Comparison of ENCODE assay signal across 12 mouse cellular contexts in the genomic region with DNA sequence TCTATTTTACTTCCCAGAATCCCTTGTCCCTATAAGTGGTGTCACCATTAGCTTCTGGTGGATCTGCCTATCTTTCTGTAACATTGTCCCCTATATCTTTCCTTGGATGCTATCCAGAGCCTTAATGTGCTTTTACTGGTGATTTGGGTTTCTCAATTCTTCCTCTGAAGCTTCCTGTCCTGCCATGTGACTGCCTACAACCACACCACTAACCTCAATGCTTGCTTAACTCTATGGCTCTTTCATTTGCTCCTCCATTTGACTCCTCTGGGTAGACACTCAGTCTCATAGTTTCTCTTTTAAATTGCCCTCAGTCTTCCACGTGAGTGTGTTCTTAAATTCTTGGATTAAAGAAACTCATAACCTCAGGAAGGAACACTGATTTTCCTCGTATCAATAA.
"Had no signal": no experiment of that assay in that cellular context is flagged by ENCODE, and none has a peak within 500 bp of the region (broad histone marks: within the 10 kb centered on the region; RNA-seq: fewer than 3 reads in every experiment).

No protein-coding gene starts in this region.

- H3K9ac ChIP-seq: intestine, embryonic 15.5 days; kidney, embryonic 15.5 days; limb, embryonic 15.5 days; liver, embryonic 12.5 days; neural tube, embryonic 12.5 days had no signal

- H3K27me3 ChIP-seq: intestine, embryonic 15.5 days; kidney, embryonic 15.5 days; limb, embryonic 15.5 days; liver, embryonic 12.5 days; neural tube, embryonic 12.5 days had no signal

- H3K27ac ChIP-seq: intestine, embryonic 15.5 days; kidney, embryonic 15.5 days; limb, embryonic 15.5 days; liver, embryonic 12.5 days; midbrain, embryonic 10.5 days; neural tube, embryonic 12.5 days; stomach, postnatal 0 days had no signal

- H3K4me1 ChIP-seq: intestine, embryonic 15.5 days; kidney, embryonic 15.5 days; limb, embryonic 15.5 days; liver, embryonic 12.5 days; midbrain, embryonic 10.5 days; neural tube, embryonic 12.5 days had no signal

- ATAC-seq: intestine, embryonic 15.5 days; liver, embryonic 12.5 days had no signal

- H3K4me2 ChIP-seq: intestine, embryonic 15.5 days; kidney, embryonic 15.5 days; limb, embryonic 15.5 days; liver, embryonic 12.5 days; neural tube, embryonic 12.5 days had no signal

- H3K36me3 ChIP-seq: intestine, embryonic 15.5 days; kidney, embryonic 15.5 days; limb, embryonic 15.5 days; liver, embryonic 12.5 days; midbrain, embryonic 10.5 days; neural tube, embryonic 12.5 days had no signal

- DNase-seq: kidney, adult 18-20 months; kidney, postnatal 25 days; lung, postnatal 10 days; midbrain, embryonic 14.5 days; thymus, postnatal 4 days had no signal

- H3K4me3 ChIP-seq: intestine, embryonic 15.5 days; kidney, embryonic 15.5 days; limb, embryonic 15.5 days; liver, embryonic 12.5 days; midbrain, embryonic 10.5 days; neural tube, embryonic 12.5 days had no signal

- H3K9me3 ChIP-seq: intestine, embryonic 15.5 days; kidney, embryonic 15.5 days; limb, embryonic 15.5 days; liver, embryonic 12.5 days; midbrain, embryonic 10.5 days; neural tube, embryonic 12.5 days had no signal
